Mouse (Mus musculus): ENCODE measurements around the gene Phkg1. TPM values are rescaled to one million over a fixed set of nuclear protein-coding genes. Genes with fewer than 3 reads are reported as not detected.

Gene Phkg1
- polyA plus RNA-seq, 1 experiment from 2014 or later, result 0.26 TPM

DNA sequence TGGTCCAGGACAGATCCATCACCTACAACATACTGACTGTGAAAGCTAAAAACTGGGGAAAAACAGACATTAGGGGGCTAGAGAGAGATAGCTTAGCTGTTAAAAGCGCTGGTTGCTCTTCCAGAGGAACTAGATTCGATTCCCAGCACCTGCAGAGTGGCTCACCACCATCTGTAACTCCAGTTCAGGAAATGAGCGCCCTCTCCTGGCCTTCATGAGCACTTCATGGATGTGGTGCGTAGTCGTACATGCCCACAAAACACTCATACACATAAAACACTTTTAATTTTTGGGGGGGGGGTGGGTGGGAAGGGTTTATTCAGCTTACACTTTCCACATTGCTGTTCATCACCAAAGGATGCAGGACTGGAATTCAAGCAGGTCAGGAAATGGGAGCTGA lies 41.9 kb downstream of the Phkg1 start:
- no peak overlapping the region for H3K4me3 ChIP-seq
- no peaks in the 10 kb centered on the region for H3K9me3 ChIP-seq
- DNase-seq (ENCODE audit: low spot score), result no peak
- peaks cover 84% of the 10 kb centered on the region for H3K36me3 ChIP-seq
- no peaks in the 10 kb centered on the region for H3K4me1 ChIP-seq (replicated peaks)
- H3K27ac ChIP-seq, result no peak overlapping the region
- whole genome bisulfite sequencing, result 88% methylated on average over 5 of the region's 5 CpGs
- no peaks in the 10 kb centered on the region for H3K27me3 ChIP-seq (ENCODE audit: insufficient read depth, poor library complexity, severe bottlenecking)

DNA sequence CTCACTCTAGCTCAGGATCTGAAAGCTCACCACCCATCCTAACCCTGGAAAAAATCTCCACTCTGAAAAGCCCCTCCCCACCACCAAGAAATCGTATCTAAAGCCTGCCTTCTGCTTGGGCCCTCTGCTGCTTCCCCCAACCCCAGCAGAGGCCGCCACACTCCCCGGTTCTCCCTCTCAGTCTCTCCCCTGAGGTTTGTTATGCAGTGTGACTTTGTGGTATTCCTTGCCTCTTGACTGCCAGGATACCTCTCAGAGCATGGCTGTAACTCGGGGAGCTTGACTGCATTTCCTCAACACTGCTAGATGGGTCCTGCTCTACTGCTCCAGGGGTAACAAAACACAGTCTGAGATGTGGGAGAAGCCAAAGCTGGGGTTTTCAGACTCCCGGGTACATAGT lies 43.2 kb downstream of the Phkg1 start:
- no peak for DNase-seq (ENCODE audit: low spot score)
- Histone ChIP-seq H3K36me3 (peaks cover 77% of the 10 kb centered on the region), H3K27ac (no peak overlapping the region), H3K9me3 (no peaks in the 10 kb centered on the region), H3K4me3 (no peak overlapping the region), H3K27me3 (ENCODE audit: insufficient read depth, poor library complexity, severe bottlenecking) (no peaks in the 10 kb centered on the region), H3K4me1 (replicated peaks) (no peaks in the 10 kb centered on the region)
- 41% methylated on average over 5 of the region's 5 CpGs for WGBS

DNA sequence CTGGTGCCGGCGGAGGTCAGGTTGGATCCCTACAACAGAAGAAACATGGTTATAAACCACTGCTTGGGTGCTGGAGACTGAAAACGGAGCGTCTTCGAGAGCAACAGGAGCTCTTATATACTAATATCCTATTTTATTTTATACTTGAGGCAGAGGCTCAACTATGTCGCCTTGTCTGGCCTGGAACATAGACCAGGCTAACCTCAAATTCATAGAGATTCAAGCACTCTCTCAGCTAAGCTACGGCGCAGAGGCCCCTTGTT lies 50.9 kb downstream of the Phkg1 start:
- WGBS, result 67% methylated on average over 8 of the region's 8 CpGs
- H3K27me3 ChIP-seq (ENCODE audit: insufficient read depth, poor library complexity, severe bottlenecking), result no peaks in the 10 kb centered on the region
- peaks cover 11% of the 10 kb centered on the region for H3K4me1 ChIP-seq (replicated peaks)
- H3K36me3 ChIP-seq, result peaks cover 51% of the 10 kb centered on the region
- DNase-seq (ENCODE audit: low spot score), result no peak
- H3K27ac ChIP-seq, result peak overlapping the region; percentile 89
- peaks cover 2% of the 10 kb centered on the region; the same call in 1 of the 2 replicates for H3K9me3 ChIP-seq
- peak overlapping the region; percentile 70 for H3K4me3 ChIP-seq

DNA sequence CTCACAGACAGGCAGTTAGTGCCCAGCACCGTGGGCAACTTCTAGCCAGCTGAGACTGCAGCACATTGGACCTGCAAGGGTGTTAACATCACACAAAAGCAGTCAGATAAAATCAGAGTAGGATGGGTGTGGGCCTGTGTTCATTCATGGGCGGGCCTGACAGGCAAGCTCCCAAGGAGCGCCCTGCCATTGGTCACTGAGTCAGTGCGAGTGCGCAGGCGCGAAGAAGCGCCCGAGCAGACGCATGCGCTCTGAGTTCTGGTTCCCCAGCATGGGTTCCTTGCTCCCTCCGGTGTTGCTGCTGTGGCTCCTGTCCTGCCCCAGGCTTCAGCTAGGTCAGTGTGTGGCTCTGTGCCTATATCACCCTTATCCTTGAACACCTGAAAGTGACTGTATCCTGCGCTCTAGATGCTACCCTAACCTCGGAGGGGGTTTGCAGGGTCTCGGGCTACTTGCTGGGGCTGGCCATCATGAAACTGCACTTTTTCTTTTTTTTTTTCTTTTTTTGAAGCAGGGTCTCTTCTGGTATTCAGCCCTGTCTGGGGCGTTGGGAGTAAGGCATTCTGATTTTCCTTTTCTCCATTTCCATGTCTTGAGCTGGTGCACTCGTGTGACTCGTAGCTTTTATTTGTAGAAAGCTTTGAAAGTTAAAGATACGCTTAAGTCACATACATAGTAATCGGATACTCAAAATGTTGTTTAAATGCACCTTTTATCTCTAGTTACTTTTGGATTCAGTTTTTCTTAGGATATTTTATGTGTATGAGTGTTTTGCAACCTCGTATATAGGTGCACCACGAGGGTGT lies 51.4 kb downstream of the Phkg1 start, which contains the start of gene Sumf2:
TSS of gene Sumf2 (plus strand) at position 235 of the 806 bp plus-strand sequence.
- Histone ChIP-seq H3K27me3 (ENCODE audit: insufficient read depth, poor library complexity, severe bottlenecking) (no peaks in the 10 kb centered on the region), H3K4me1 (replicated peaks) (peaks cover 11% of the 10 kb centered on the region), H3K27ac (peak within 1 kb of the TSS; percentile 89), H3K9me3 (peaks cover 2% of the 10 kb centered on the region; the same call in 1 of the 2 replicates), H3K36me3 (peaks cover 50% of the 10 kb centered on the region), H3K4me3 (peak within 1 kb of the TSS; percentile 70)
- 13% methylated on average over 22 of the region's 22 CpGs for WGBS
- DNase-seq (ENCODE audit: low spot score), result peak; percentile 97

DNA sequence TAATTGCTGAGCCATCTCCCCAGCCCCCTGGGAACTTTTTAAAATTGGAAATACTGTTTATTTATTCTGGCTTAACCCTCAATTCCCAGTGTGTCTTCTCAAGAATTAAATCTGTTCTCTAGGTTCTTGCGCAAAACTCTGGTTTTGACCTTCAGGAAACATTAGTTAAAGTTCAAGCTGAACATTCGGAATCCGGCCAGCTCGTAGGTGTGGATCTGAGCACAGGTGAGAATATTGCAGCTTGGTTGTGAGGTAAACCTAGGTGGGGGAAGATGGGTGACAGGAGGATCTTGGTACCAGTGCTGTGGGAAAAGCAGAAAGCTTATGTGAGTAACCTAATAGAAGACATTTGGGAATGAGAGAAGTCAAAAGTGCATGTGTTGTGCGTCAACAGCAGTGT lies 53.5 kb downstream of the Phkg1 start:
- Histone ChIP-seq H3K27ac (no peak overlapping the region), H3K36me3 (peaks cover 36% of the 10 kb centered on the region), H3K4me1 (replicated peaks) (peaks cover 11% of the 10 kb centered on the region), H3K4me3 (no peak overlapping the region), H3K27me3 (ENCODE audit: insufficient read depth, poor library complexity, severe bottlenecking) (no peaks in the 10 kb centered on the region), H3K9me3 (peaks cover 2% of the 10 kb centered on the region; the same call in 1 of the 2 replicates)
- WGBS, result 96% methylated on average over 5 of the region's 5 CpGs
- no peak for DNase-seq (ENCODE audit: low spot score)

Other genes with a start within 250 kb of the Phkg1 start
- gene Zfp11, start 228.4 kb downstream of the Phkg1 start, polyA plus RNA-seq (2016; fragmentation: Nextera tagmentation; extraction: Ambion mirVana), result 6.5 and 6.8 TPM in 2 replicates
- not detected in 2 replicates for gene Sept14, start 190.0 kb downstream of the Phkg1 start, polyA plus RNA-seq (2016; fragmentation: Nextera tagmentation; extraction: Ambion mirVana)
- gene Mrps17, start 183.1 kb downstream of the Phkg1 start, polyA plus RNA-seq (2016; fragmentation: Nextera tagmentation; extraction: Ambion mirVana), result 183 and 185 TPM in 2 replicates
- 73.4 and 74.3 TPM in 2 replicates for gene Nipsnap2, start 173.5 kb downstream of the Phkg1 start, polyA plus RNA-seq (2016; fragmentation: Nextera tagmentation; extraction: Ambion mirVana)
- 40.2 and 40.5 TPM in 2 replicates for gene Psph, start 111.1 kb downstream of the Phkg1 start, polyA plus RNA-seq (2016; fragmentation: Nextera tagmentation; extraction: Ambion mirVana)
- gene Sumf2, start 51.6 kb downstream of the Phkg1 start, polyA plus RNA-seq (2016; fragmentation: Nextera tagmentation; extraction: Ambion mirVana), result 46.6 and 47.5 TPM in 2 replicates
- 1,092 and 1,098 TPM in 2 replicates for gene Chchd2, start 11.1 kb downstream of the Phkg1 start, polyA plus RNA-seq (2016; fragmentation: Nextera tagmentation; extraction: Ambion mirVana)
- 6.2 and 6.7 TPM in 2 replicates for gene Zbed5, start 2.8 kb downstream of the Phkg1 start, polyA plus RNA-seq (2016; fragmentation: Nextera tagmentation; extraction: Ambion mirVana)
- gene Nupr1l, start 10.0 kb upstream of the Phkg1 start, polyA plus RNA-seq (2016; fragmentation: Nextera tagmentation; extraction: Ambion mirVana), result 3.5 and 4.3 TPM in 2 replicates
- 32.1 and 32.4 TPM in 2 replicates for gene Vkorc1l1, start 43.4 kb upstream of the Phkg1 start, polyA plus RNA-seq (2016; fragmentation: Nextera tagmentation; extraction: Ambion mirVana)
- gene Gusb, start 104.5 kb upstream of the Phkg1 start, polyA plus RNA-seq (2016; fragmentation: Nextera tagmentation; extraction: Ambion mirVana), result 36.1 and 40.5 TPM in 2 replicates
- 37.9 and 40.8 TPM in 2 replicates for gene Asl, start 130.7 kb upstream of the Phkg1 start, polyA plus RNA-seq (2016; fragmentation: Nextera tagmentation; extraction: Ambion mirVana)
- gene Crcp, start 130.7 kb upstream of the Phkg1 start, polyA plus RNA-seq (2016; fragmentation: Nextera tagmentation; extraction: Ambion mirVana), result 57.6 and 61.3 TPM in 2 replicates
- gene Tpst1, start 174.8 kb upstream of the Phkg1 start, polyA plus RNA-seq (2016; fragmentation: Nextera tagmentation; extraction: Ambion mirVana), result 50.0 and 50.3 TPM in 2 replicates
- gene Kctd7, start 246.3 kb upstream of the Phkg1 start, polyA plus RNA-seq (2016; fragmentation: Nextera tagmentation; extraction: Ambion mirVana), result 5.0 and 6.6 TPM in 2 replicates